Mouse (Mus musculus): ENCODE measurements at regions not wholly inside any gene's neighbourhood (a gene's known extent, or its start where the extent isn't known, plus 50 kb on each side); places are given as distances from the start of the nearest gene placed in this dataset.

DNA sequence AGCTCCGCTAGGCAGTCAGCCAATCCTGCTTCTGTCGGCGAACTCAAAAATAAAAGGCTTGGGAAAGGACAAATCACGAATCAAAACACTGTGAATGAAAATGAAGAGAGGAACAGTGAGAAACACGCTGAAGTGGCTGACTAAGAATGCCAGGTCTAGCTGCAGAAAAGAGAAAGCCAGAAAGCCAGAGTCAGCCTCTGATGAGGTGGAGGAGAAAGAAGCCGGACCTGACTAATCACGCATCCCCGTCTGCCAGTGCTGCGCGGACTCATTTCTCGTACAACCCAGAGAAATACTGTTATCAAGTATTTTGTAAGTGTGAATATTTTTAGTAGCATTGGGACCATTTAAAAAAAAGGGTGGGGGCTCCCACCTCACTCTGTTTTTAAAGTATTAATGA is 201.6 kb downstream of the Wdr20rt start:
- no peak for TF ChIP-seq MAX (IDR thresholded peaks at IDR 0.05; ENCODE audit: low read length)
- TF ChIP-seq CTCF (conservative IDR thresholded peaks at IDR 0.05 in 1 of 2, IDR thresholded peaks at IDR 0.05 in 1 of 2; ENCODE audit: low read depth in 2 of 2, low read length in 2 of 2), result no peak
- TF ChIP-seq ZC3H11A (IDR thresholded peaks at IDR 0.05; ENCODE audit: low read depth, low read length), result no peak
- TF ChIP-seq E2F4 (IDR thresholded peaks at IDR 0.05; ENCODE audit: insufficient replicate concordance, low read depth, low read length), result no peak
- no peak for TF ChIP-seq CHD2 (IDR thresholded peaks at IDR 0.05; ENCODE audit: low read length)
- no peak for TF ChIP-seq ZMIZ1 (IDR thresholded peaks at IDR 0.05; ENCODE audit: low read depth, low read length)
- no peak for TF ChIP-seq MAZ (IDR thresholded peaks at IDR 0.05; ENCODE audit: low read depth, low read length)
- no peak for TF ChIP-seq NRF1 (IDR thresholded peaks at IDR 0.05; ENCODE audit: low read depth, low read length)
- no peak for TF ChIP-seq BHLHE40 (IDR thresholded peaks at IDR 0.05; ENCODE audit: low read depth, low read length)
- TF ChIP-seq USF1 (IDR thresholded peaks at IDR 0.05; ENCODE audit: low read depth, low read length), result no peak
- no peak for TF ChIP-seq EP300 (IDR thresholded peaks at IDR 0.05; ENCODE audit: low read length)
- no peak for TF ChIP-seq RCOR1 (conservative IDR thresholded peaks at IDR 0.05; ENCODE audit: low read depth, low read length)
- TF ChIP-seq MAFK (IDR thresholded peaks at IDR 0.05; ENCODE audit: insufficient replicate concordance, low read length), result no peak
- TF ChIP-seq POLR2A (IDR thresholded peaks at IDR 0.05; ENCODE audit: low read depth, low read length), result no peak

All from CH12.LX (cell line).